Mouse (Mus musculus) R1 (cell line): ENCODE measurements at regions not wholly inside any gene's neighbourhood (a gene's known extent, or its start where the extent isn't known, plus 50 kb on each side); places are given as distances from the start of the nearest gene placed in this dataset.
A peak's percentile ranks its signal among the peaks of the same experiment; 100 is the strongest.

ENCODE experiments used
- DNase-seq: peaks from one replicate; pipeline ENCODE4 v3.0.0-alpha.2; 2018; ENCODE audit warnings: low read depth, low spot score

GRCm38 (mm10) chr10:111783496-111783895, 189.0 kb upstream of the Krr1 start:
- DNase-seq, result no peak

DNA sequence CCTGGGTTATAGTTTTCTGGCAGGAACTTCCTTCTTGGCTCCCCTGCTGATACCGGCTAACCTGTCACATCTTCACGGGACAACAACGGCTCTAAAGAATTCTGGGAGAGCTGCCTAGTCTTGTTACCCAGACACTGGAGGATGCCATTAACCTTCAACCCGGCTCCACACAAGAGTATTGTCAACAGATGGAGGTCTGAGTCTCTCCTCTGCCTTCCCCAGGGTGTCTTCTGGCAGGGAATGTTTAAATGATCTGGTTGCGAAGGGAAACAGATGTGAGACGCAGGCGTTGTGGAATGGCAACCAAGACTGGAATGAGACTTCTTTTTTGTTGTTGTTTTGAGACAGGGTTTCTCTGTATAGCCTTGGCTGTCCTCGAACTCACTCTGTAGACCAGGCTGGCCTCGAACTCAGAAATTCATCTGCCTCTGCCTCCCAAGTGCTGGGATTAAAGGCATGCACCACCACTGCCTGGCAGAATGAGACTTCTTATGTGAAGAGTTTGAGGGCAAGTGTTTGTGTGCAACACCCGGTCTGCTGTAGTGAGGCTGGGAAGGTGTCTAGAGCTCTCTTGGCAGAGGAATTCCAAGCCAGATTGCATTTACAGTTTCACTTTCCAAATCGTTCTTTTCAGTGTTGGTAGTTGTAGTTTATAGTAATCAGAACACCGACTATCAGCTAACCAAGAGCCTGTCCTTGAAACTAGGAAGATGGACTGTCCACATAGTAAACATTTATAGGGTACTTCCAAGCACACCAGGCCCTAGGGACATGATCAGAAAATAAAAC, 188.2 kb upstream of the Krr1 start:
- DNase-seq, result no peak

DNA sequence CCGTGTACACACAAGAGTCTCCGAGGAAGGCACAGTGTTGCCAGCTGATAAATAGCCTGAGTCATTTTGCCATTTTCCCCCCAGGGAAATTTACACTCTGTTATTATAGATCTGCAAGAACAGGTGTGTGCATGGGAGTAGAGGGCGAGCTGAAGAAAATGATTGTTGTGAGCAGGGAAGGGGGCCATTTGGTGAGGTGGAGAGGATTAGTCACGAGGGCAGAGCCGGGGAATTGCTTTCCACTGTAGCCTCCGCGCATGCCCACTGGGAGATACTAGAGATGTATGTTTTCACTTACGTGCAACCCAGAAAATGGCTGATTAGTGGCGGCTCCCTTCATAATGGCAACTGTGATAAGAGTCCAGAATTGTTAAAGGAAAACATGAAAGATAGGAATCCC, 185.3 kb upstream of the Krr1 start:
- peak; percentile 27 for DNase-seq

- no peak for DNase-seq
Observed at GRCm38 (mm10) chr10:111789264-111789663, 183.2 kb upstream of the Krr1 start.

DNA sequence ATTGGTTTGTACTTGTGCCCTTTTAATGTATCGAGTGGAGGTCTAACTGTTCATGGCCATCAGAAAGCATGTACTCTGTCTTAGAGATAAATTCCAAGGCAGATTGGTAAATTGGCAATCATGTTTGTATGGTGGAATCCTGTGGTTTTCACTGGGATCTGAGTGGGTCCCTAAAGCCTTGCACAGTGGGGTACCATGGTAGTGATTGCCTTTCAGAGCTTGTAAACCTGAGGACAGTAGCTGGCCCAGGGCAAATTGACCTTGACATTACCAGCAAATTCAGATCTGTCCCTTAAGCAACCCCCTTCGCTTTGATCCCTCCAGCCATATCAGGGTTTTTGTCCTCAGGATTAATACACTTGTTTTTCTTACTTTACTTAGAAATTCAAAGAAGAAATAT, 181.6 kb upstream of the Krr1 start:
- DNase-seq, result no peak

- no peak for DNase-seq
Observed at GRCm38 (mm10) chr10:111795056-111795455, 177.4 kb upstream of the Krr1 start.

GRCm38 (mm10) chr10:111795756-111796155, 176.7 kb upstream of the Krr1 start:
- DNase-seq, result no peak

DNA sequence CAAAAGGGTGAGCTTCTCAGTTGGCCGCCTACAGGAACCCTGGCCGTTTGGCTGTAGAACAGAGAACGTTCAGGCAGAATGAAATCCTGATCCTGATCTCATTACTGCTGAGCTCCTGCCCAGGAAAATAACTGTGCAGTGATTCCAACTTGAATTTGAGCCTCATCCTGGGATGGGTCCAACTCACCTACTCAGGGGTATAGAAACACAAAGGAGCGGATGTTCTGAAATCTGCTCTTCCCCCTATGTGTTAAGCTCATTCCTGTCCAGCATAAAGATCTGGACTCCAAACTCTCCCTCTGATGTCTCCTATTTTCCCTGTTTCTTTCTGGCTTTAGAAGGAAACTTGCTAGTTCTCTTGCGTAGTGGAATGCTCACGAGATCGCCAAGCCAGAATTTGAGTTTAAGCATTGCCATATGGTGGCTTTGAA, 173.6 kb upstream of the Krr1 start:
- DNase-seq, result no peak

GRCm38 (mm10) chr10:111799850-111800589, 172.4 kb upstream of the Krr1 start:
- DNase-seq, result peak; percentile 50

- DNase-seq, result no peak
Observed at GRCm38 (mm10) chr10:111800590-111800935, 171.9 kb upstream of the Krr1 start.

GRCm38 (mm10) chr10:111801021-111801793, 171.3 kb upstream of the Krr1 start:
- no peak for DNase-seq

DNA sequence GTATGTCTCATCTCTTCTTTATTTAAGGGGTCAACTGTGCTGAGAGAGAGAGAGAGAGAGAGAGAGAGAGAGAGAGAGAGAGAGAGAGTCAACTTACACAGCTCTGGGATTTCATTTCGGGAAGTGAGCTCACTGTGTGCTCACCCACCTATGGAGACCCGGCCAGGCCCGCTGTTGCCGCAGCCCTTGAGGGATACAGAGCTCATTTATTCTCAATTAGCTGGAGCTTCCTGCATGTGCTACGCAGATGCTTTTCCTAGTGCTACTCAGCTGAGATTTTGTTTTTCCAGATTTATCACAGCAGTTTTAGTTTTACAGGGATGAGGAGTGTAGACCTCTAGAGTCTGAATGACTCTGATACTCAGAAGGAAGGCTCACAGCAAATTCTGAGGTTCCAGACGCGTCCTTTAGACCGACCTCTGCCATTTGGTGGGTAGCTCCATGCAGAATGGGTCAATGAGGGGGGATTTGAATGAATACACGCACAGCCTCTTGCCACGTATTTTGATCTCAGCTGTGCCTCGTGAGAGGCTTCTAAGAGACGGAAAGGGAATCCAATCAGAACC, 170.6 kb upstream of the Krr1 start:
- no peak for DNase-seq

DNA sequence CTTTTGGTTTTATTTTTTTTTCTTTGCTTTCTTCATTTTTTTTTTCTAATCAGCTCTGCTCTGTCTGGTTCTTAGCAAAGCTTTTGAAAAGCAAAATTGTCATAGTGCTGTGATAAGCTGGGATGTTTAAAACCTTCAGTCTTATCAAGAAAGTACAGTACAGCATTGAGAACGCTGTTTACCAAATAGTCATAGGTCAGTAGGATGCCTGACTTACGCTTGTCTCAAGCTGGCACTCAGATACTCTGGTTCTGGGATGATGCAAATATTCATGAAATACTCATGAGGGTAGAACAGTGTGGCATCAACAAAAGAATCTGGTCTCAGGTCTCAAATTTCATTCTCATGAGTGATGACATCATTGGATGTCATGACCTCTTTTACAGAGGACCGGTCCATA, 166.1 kb upstream of the Krr1 start:
- DNase-seq, result no peak

GRCm38 (mm10) chr10:111806916-111807315, 165.5 kb upstream of the Krr1 start:
- no peak for DNase-seq

GRCm38 (mm10) chr10:111813736-111814135, 158.7 kb upstream of the Krr1 start:
- no peak for DNase-seq

- no peak for DNase-seq
Observed at GRCm38 (mm10) chr10:111814648-111815047, 157.8 kb upstream of the Krr1 start.

DNA sequence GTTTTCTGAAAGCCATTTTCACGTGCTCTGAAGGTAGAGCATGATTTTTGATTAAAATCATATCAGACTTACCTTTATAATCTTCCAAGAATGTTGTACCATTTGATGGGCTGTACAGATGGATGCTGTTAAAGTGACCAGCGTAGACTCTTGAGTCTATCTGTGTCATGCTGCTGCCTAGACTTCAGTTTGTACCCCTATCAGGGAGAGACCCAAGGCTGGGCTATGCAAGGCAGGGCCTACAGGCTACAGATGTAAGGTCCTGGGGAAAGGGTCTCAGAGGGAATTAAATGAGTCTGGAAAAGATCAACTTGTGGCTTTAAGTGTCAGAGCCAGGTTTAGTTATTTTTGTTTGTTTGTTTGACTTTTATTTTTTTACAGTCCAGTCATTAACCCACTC, 157.3 kb upstream of the Krr1 start:
- DNase-seq, result no peak

DNA sequence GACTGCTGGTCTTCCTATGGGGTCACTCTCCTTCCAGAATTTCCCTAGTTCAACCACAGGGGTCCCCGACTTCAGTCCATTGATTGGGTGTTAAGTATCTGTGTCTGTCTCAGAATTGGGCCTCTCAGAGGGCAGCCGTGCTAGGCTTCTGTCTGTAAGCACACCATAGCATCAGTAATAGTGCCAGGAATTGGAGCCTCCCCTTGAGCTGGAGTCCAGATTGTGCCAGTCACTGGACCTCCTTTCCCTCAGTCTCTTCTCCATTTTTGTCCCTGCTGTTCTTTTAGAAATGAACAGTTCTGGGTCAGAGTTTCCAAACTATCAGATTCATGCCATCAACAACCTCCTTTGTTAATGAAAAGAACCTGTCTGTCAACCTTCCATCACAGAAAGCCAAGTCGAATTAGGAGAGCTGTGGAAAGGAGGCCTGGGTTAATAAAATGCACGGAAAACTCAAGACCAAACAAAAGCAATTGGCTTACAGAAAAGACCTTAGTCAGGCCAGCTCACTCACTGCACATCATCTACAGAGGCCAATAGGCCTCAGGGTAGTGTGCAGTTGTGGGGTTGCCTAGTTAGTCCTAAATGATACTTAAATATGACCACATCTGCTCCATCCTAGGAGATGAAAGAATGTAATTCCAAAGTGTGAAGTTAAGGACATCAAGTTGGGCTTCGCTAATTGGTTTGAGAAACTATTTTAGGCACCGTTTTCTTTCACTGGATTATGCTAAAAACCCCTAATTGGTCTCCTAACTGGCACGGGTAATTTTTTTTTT, 156.5 kb upstream of the Krr1 start:
- DNase-seq, result no peak

DNA sequence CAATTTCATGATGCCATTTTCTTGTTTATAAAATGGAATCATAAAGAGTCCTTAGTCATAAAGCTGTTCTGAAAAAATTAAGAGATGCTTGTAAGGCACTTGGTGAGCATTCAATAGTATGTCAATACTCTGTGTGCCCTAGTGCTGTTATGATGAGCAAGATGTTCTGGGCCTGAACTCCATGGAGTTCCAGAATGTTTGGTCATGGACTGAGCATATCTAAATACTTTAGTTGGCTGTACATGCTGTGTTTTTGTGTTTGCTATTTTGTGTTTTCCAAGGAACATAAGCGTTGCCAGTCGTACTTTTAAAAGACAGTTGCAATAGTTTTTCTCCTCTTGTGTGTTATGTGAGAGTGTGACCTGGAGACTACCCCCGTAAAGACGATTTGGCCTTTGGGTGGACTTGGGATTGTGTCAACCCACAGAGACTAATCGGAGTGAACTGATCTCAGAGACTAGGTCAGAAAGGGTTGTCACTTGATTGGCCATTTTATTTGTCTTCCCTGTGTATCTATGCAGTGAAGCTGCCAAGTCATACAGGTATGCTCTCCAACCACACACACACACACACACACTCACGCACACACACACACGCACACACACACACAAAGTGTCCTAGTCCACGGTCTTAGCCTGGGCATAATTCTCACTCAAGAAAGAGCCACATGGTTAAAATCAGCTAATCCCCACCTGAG, 152.6 kb upstream of the Krr1 start:
- no peak for DNase-seq

DNA sequence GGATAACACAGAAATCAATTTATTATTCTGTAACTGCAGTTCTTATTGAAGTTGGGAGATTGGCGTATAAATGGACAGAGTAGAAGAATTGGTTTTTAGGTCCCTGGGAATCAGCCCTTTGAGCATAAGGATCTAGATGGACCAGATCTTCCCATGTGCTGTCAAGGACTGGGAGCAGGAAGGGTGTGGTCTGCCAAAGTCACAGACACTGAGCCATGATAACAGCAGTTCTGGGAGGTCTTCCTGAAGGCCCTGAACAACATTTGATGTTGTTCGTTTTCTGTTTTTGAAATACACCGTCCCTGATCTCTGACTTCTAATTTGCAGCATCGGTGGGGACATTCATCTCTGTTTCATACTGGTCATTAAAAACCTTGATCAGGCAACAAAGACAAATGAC, 147.6 kb upstream of the Krr1 start:
- no peak for DNase-seq
